Mouse (Mus musculus) heart, embryonic 12.5 days (tissue): ENCODE results near the gene Fkbp11. TPM values are rescaled to one million over a fixed set of nuclear protein-coding genes. Genes with fewer than 3 reads are reported as not detected.
A peak's percentile ranks its signal among the peaks of the same experiment; 100 is the strongest.
"Not testable (repeated sequence)": the region's sequence is repeated elsewhere in the genome, so short reads cannot be mapped to it uniquely, and the experiment has no call there.

ENCODE experiments used
- ATAC-seq: fragments of 200-750 bp; cut with Nextera tagmentation; 2 replicates; pipeline ENCODE4 v1.8.0; 2017; ENCODE audit warnings: moderate TSS enrichment, moderate library complexity; ENCODE audit not compliant: insufficient number of reproducible peaks, low FRiP score
- H3K27ac ChIP-seq: fragments of 300-500 bp; sonication (generic); 2 replicates; pipeline ENCODE4 v1.5.1; 2016; ENCODE audit warnings: mild to moderate bottlenecking, moderate library complexity; ENCODE audit not compliant: poor library complexity, severe bottlenecking
- H3K27me3 ChIP-seq: fragments of 300-500 bp; sonication (generic); replicated peaks from 2 replicates; pipeline ENCODE4 v1.6.1; 2016; ENCODE audit warnings: mild to moderate bottlenecking, moderate library complexity
- H3K36me3 ChIP-seq: fragments of 300-500 bp; sonication (generic); 2 replicates; pipeline ENCODE4 v1.6.1; 2016; ENCODE audit warnings: mild to moderate bottlenecking, moderate library complexity
- H3K4me1 ChIP-seq: fragments of 300-500 bp; sonication (generic); replicated peaks from 2 replicates; pipeline ENCODE4 v1.6.1; 2016; ENCODE audit warnings: mild to moderate bottlenecking
- H3K4me2 ChIP-seq: fragments of 300-500 bp; sonication (generic); 2 replicates; pipeline ENCODE4 v1.6.1; 2016; ENCODE audit warnings: mild to moderate bottlenecking, moderate library complexity
- H3K4me3 ChIP-seq: fragments of 300-500 bp; sonication (generic); 2 replicates; pipeline ENCODE4 v1.5.1; 2016; ENCODE audit warnings: mild to moderate bottlenecking
- H3K9ac ChIP-seq: fragments of 300-500 bp; sonication (generic); 2 replicates; pipeline ENCODE4 v1.6.1; 2016; ENCODE audit warnings: mild to moderate bottlenecking, moderate library complexity
- H3K9me3 ChIP-seq: fragments of 300-500 bp; sonication (generic); replicated peaks from 2 replicates; pipeline ENCODE4 v1.6.1; 2016; ENCODE audit warnings: mild to moderate bottlenecking, moderate library complexity
- WGBS: fragments of 180-500 bp; shearing (Covaris S2); methylation state at CpG from one replicate; pipeline ENCODE4 v1.1.7; 2016; 5-methylcytosine and 5-hydroxymethylcytosine counted together
- polyA plus RNA-seq: library from polyadenylated mRNA; unstranded; fragments of >200 nt; fragmentation: Nextera tagmentation; extraction: Ambion mirVana; gene quantifications from 2 replicates; pipeline ENCODE4 v1.2.1, GENCODE M21; 2016

The Fkbp11 gene
- polyA plus RNA-seq, 1 experiment from 2014 or later, result 17.8 TPM

DNA sequence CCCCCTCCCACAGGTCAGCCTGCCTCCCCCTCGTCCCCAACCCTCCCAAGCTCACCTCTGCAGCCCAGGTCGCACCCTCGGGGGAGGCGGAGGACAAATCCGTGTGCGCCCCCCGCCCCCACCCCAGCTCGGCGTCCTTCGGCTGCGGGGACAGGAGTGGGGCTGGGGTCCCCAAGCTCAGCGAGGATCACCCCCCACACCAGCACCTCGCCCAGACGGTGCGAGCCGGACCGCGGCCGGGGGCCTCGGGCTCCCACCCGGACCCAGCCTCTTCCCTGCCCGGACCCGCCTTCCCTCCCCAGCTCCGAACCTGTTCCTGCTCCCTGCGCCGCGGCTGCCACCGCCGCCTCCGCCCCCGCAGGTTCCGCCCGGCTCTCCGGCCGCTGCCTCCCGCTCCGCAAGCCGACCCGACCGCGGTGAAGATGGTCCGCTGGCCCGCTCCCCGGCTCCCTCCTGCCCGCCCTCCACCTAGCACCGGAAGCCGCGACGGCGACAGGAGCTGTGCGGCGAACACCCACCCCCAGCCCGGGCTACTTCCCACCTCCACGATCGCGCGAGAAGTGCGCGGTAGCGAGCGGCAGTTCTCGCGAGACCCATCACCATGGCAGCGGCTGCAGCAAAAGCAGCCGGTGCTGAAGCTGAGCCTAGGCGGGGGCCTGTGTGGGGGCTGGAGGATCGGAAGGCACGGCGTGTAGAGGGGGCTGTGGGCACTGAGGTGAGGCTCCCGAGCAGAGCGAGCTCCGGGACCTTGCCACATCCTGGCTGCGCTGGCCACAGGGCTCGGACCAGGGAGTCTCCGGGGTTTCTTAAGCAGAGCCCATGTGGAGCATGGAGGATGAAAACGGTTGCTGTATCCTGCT lies 34.9 kb upstream of the Fkbp11 start, which contains the start of gene Arf3:
Arf3 (minus strand) TSS at position 545 of the 860 bp plus-strand sequence.
- ATAC-seq, result peak; percentile 95
- Histone ChIP-seq H3K27ac (peak within 1 kb of the TSS; percentile 66), H3K9ac (peak within 1 kb of the TSS; percentile 90), H3K4me3 (peak within 1 kb of the TSS; percentile 87), H3K4me1 (peaks cover 16% of the 10 kb centered on the region), H3K4me2 (peak within 1 kb of the TSS; percentile 87), H3K36me3 (peaks cover 22% of the 10 kb centered on the region), H3K9me3 (no peaks in the 10 kb centered on the region), H3K27me3 (peaks cover 16% of the 10 kb centered on the region)
- WGBS, result under 1% methylated on average over 75 of the region's 76 CpGs

DNA sequence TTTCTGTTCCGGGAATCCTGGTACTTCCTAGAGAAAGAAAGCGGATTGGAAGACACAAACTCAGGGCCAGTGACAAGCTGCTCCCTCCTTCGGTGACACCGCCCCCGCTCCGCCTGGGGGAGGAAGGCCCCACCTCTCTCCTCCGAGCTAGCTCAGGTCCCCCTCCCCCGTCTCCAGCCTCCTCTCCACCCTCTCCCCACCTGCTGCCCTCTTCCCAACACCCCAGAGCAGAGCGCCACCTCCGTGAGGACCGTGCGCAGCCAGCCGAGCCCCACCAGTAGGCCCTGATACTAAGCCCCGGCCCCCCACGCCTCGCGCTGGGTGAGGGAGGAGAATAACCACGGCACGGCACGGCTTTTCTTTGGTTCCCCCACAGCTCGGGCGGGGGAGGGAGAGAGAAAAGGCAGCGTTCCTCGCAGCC lies 34.2 kb upstream of the Fkbp11 start:
- Histone ChIP-seq H3K9me3 (no peaks in the 10 kb centered on the region), H3K36me3 (peaks cover 23% of the 10 kb centered on the region), H3K9ac (peak overlapping the region; percentile 90), H3K27me3 (peaks cover 13% of the 10 kb centered on the region), H3K4me2 (peak overlapping the region; percentile 87), H3K27ac (peak overlapping the region; percentile 66), H3K4me3 (peak overlapping the region; percentile 87), H3K4me1 (peaks cover 16% of the 10 kb centered on the region)
- under 1% methylated on average over 24 of the region's 24 CpGs for WGBS
- ATAC-seq, result peak; percentile 81

GRCm38 (mm10) chr15:98754125-98754524 lies 26.1 kb upstream of the Fkbp11 start:
- H3K27me3 ChIP-seq, result no peaks in the 10 kb centered on the region
- H3K27ac ChIP-seq, result no peak overlapping the region
- no peak overlapping the region for H3K4me2 ChIP-seq
- H3K9me3 ChIP-seq, result no peaks in the 10 kb centered on the region
- WGBS, result 62% methylated on average over 2 of the region's 2 CpGs
- H3K36me3 ChIP-seq, result peaks cover 32% of the 10 kb centered on the region
- H3K9ac ChIP-seq, result no peak overlapping the region
- no peak for ATAC-seq
- H3K4me1 ChIP-seq, result 0 out of 2 replicates have a peak, but pooled peaks cover 11% of the 10 kb centered on the region
- H3K4me3 ChIP-seq, result no peak overlapping the region

GRCm38 (mm10) chr15:98753021-98753423 lies 25.0 kb upstream of the Fkbp11 start:
- WGBS, result 55% methylated on average over 8 of the region's 8 CpGs
- ATAC-seq, result no peak
- H3K9me3 ChIP-seq, result no peaks in the 10 kb centered on the region
- 0 out of 2 replicates have a peak, but pooled peaks cover 11% of the 10 kb centered on the region for H3K4me1 ChIP-seq
- no peak overlapping the region for H3K9ac ChIP-seq
- no peaks in the 10 kb centered on the region for H3K27me3 ChIP-seq
- H3K36me3 ChIP-seq, result peaks cover 22% of the 10 kb centered on the region
- H3K4me2 ChIP-seq, result no peak overlapping the region
- no peak overlapping the region for H3K4me3 ChIP-seq
- H3K27ac ChIP-seq, result no peak overlapping the region

DNA sequence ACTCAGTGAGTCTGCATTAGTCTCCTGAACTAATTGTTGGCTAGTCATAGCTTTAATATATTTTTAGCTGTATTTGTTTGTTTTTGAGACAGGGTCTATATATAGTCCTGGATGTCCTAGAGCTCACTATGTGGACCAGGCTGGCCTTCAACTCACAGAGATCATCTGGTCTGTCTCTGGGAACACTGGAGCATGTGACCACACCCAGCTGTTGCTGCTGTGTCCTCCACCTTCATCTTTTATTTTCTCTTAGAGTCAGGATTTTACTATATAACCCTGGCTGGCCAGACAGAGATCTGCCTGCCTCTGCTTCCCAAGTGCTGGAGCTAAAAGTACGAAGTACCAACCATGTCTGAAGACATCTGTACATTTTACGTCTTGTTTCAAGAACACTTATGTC lies 21.1 kb upstream of the Fkbp11 start:
- H3K9me3 ChIP-seq, result no peaks in the 10 kb centered on the region
- WGBS, result 95% methylated on average over 2 of the region's 2 CpGs
- no peaks in the 10 kb centered on the region for H3K27me3 ChIP-seq
- H3K4me2 ChIP-seq, result no peak overlapping the region
- H3K4me3 ChIP-seq, result no peak overlapping the region
- H3K4me1 ChIP-seq, result peaks cover 36% of the 10 kb centered on the region
- ATAC-seq, result no peak
- peaks cover 4% of the 10 kb centered on the region; the same call in 1 of the 2 replicates for H3K36me3 ChIP-seq
- no peak overlapping the region for H3K9ac ChIP-seq
- H3K27ac ChIP-seq, result no peak overlapping the region

DNA sequence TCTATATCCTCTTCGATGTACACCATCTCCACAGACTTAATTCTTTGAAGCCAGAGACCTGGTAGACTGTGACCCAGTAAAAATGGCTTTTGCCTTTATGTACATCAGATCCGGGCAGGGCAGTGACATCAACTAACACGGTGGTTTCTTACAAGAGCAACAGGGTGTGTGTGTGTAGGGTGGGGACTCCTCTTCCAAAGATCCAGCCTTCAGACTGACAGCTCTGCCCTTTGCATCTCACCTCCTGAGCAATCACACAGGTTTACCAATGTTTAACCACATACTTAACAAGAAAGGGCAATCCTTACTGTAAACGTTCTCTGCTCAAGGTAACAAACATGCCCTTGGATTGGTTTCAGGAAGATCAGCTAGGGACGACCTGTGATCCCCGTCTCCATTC lies 19.3 kb upstream of the Fkbp11 start:
- Histone ChIP-seq H3K9me3 (no peaks in the 10 kb centered on the region), H3K27ac (no peak overlapping the region), H3K4me1 (peaks cover 30% of the 10 kb centered on the region), H3K27me3 (no peaks in the 10 kb centered on the region), H3K4me2 (no peak overlapping the region), H3K4me3 (no peak overlapping the region), H3K9ac (no peak overlapping the region), H3K36me3 (peaks cover 12% of the 10 kb centered on the region)
- ATAC-seq, result no peak
- WGBS, result 84% methylated on average over 6 of the region's 6 CpGs

GRCm38 (mm10) chr15:98746344-98746965 lies 18.5 kb upstream of the Fkbp11 start:
- Histone ChIP-seq H3K9ac (no peak overlapping the region), H3K36me3 (peaks cover 20% of the 10 kb centered on the region), H3K27ac (no peak overlapping the region), H3K4me2 (no peak overlapping the region), H3K4me3 (no peak overlapping the region), H3K9me3 (no peaks in the 10 kb centered on the region), H3K27me3 (no peaks in the 10 kb centered on the region), H3K4me1 (peaks cover 30% of the 10 kb centered on the region)
- 65% methylated on average over 10 of the region's 10 CpGs for WGBS
- ATAC-seq, result no peak

- H3K36me3 ChIP-seq, result peaks cover 42% of the 10 kb centered on the region
- not testable (repeated sequence) for H3K27me3 ChIP-seq, ATAC-seq, H3K27ac ChIP-seq, H3K9ac ChIP-seq, H3K4me2 ChIP-seq, H3K4me3 ChIP-seq, H3K9me3 ChIP-seq
- H3K4me1 ChIP-seq, result peaks cover 30% of the 10 kb centered on the region
- WGBS, result 80% methylated on average over 3 of the region's 3 CpGs
These were observed 15.9 kb upstream of the Fkbp11 start for GRCm38 (mm10) chr15:98743863-98744262.

- H3K36me3 ChIP-seq, result peaks cover 47% of the 10 kb centered on the region
- H3K4me1 ChIP-seq, result peaks cover 30% of the 10 kb centered on the region
- 75% methylated on average over 8 of the region's 8 CpGs for WGBS
- H3K27ac ChIP-seq, result no peak overlapping the region
- no peak overlapping the region for H3K4me3 ChIP-seq
- H3K4me2 ChIP-seq, result no peak overlapping the region
- H3K27me3 ChIP-seq, result no peaks in the 10 kb centered on the region
- H3K9ac ChIP-seq, result no peak overlapping the region
- no peak for ATAC-seq
- no peaks in the 10 kb centered on the region for H3K9me3 ChIP-seq
These were observed 14.9 kb upstream of the Fkbp11 start for GRCm38 (mm10) chr15:98742766-98743428.

DNA sequence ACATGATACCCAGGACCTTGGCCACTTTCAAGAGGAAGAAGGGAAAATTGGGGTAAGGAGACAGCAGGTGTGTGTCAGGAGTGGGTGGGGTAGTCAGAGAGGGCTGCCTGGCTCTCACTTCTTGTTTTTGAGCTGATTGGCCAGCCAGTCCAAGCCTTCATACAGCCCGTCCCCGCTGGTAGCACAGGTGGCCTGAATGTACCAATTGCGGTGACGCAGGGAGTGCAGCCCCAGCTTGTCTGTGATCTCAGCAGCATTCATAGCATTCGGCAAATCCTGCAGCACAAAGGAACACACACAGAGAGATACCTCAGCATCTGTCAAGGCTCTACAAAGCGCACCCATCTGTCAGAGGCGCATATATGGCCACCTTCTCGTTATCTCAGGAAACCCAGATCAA lies 12.2 kb upstream of the Fkbp11 start:
- Histone ChIP-seq H3K36me3 (peaks cover 64% of the 10 kb centered on the region), H3K27me3 (no peaks in the 10 kb centered on the region), H3K9me3 (no peaks in the 10 kb centered on the region), H3K4me1 (peaks cover 10% of the 10 kb centered on the region), H3K27ac (no peak overlapping the region), H3K4me2 (no peak overlapping the region), H3K4me3 (no peak overlapping the region), H3K9ac (no peak overlapping the region)
- 87% methylated on average over 8 of the region's 8 CpGs for WGBS
- ATAC-seq, result no peak

DNA sequence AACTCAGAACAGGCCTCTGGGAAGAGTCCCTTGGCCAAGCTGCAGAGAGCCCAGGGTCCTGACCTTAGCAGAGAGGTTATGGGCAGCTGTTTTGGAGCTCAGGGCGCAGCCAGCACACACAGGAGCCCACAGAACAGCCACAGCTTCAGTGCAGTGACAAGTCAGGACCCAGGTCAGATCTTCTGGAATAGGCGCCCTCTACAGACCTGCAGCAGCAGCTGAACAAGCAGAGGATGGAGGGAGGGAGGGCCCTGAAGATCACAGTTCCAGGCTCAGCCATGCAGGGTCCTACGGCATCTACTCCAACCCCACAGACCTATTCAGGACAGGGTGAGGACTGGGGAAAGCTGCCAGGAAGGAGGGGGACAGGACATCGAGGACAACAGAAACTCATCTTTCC lies 10.8 kb upstream of the Fkbp11 start:
- no peaks in the 10 kb centered on the region for H3K9me3 ChIP-seq
- ATAC-seq, result no peak
- H3K27me3 ChIP-seq, result no peaks in the 10 kb centered on the region
- H3K4me3 ChIP-seq, result no peak overlapping the region
- no peak overlapping the region for H3K4me2 ChIP-seq
- peaks cover 14% of the 10 kb centered on the region for H3K4me1 ChIP-seq
- no peak overlapping the region for H3K9ac ChIP-seq
- 63% methylated on average over 4 of the region's 4 CpGs for WGBS
- no peak overlapping the region for H3K27ac ChIP-seq
- peaks cover 69% of the 10 kb centered on the region for H3K36me3 ChIP-seq
